Mouse (Mus musculus) myocyte (in vitro differentiated cells): ENCODE measurements around the gene Plcxd1. TPM values are rescaled to one million over a fixed set of nuclear protein-coding genes. Genes with fewer than 3 reads are reported as not detected.

Experiments used
- H3K27me3 ChIP-seq: one replicate; pipeline ENCODE4 v1.6.1; 2011; ENCODE audit not compliant: control insufficient read depth, insufficient read depth, insufficient read length
- H3K36me3 ChIP-seq: one replicate; pipeline ENCODE4 v1.6.1; 2011; ENCODE audit not compliant: control insufficient read depth, insufficient read depth
- H3K4me2 ChIP-seq: one replicate; pipeline ENCODE4 v1.6.1; 2011; ENCODE audit warnings: low read depth, control low read depth
- H3K4me3 ChIP-seq: one replicate; pipeline ENCODE4 v1.5.1; 2011; ENCODE audit warnings: mild to moderate bottlenecking, control low read depth, moderate library complexity
- H3K79me2 ChIP-seq: one replicate; pipeline ENCODE4 v1.6.1; 2011; ENCODE audit not compliant: control insufficient read depth, insufficient read depth
- H3ac ChIP-seq: one replicate; pipeline ENCODE4 v1.6.1; 2011; ENCODE audit not compliant: control insufficient read depth, insufficient read length
- CEBPB ChIP-seq: IDR thresholded peaks from 2 replicates; pipeline ENCODE4 v1.6.1; 2011; ENCODE audit warnings: mild to moderate bottlenecking, moderate library complexity; ENCODE audit not compliant: poor library complexity, insufficient read depth, severe bottlenecking
- E2F4 ChIP-seq: IDR thresholded peaks from one replicate; pipeline ENCODE4 v1.6.1; 2011; ENCODE audit warnings: mild to moderate bottlenecking, control low read depth, moderate library complexity; ENCODE audit not compliant: insufficient read depth
- MAX ChIP-seq: IDR thresholded peaks from one replicate; pipeline ENCODE4 v1.6.1; 2011; ENCODE audit warnings: low read depth, mild to moderate bottlenecking, control low read depth
- MYOD1 ChIP-seq, 3 experiments: IDR thresholded peaks; one replicate each; pipeline ENCODE4 v1.6.1; 2011; ENCODE audit warnings: control low read depth in 2 of 3, low read depth in 2 of 3, mild to moderate bottlenecking in 2 of 3, moderate library complexity in 1 of 3; ENCODE audit not compliant: insufficient read length in 2 of 3, control insufficient read depth in 1 of 3
- MYOG ChIP-seq, 3 experiments: IDR thresholded peaks; one replicate each; pipeline ENCODE4 v1.6.1; 2011; ENCODE audit warnings: control low read depth in 2 of 3, low read depth in 2 of 3, mild to moderate bottlenecking in 2 of 3; ENCODE audit not compliant: insufficient read length in 2 of 3, control insufficient read depth in 1 of 3, insufficient read depth in 1 of 3
- POLR2A ChIP-seq: IDR thresholded peaks from one replicate; pipeline ENCODE4 v1.6.1; 2011; ENCODE audit warnings: low read depth, mild to moderate bottlenecking, control low read depth, moderate library complexity; ENCODE audit not compliant: insufficient read length
- POLR2AphosphoS2 ChIP-seq: IDR thresholded peaks from one replicate; pipeline ENCODE4 v1.6.1; 2011; ENCODE audit warnings: low read depth, control low read depth; ENCODE audit not compliant: insufficient read length
- REST ChIP-seq: IDR thresholded peaks from one replicate; pipeline ENCODE4 v1.6.1; 2011; ENCODE audit warnings: mild to moderate bottlenecking, control low read depth, moderate library complexity; ENCODE audit not compliant: insufficient read depth, insufficient read length
- SRF ChIP-seq: IDR thresholded peaks from one replicate; pipeline ENCODE4 v1.6.1; 2011; ENCODE audit warnings: low read depth; ENCODE audit not compliant: control insufficient read depth, insufficient read length
- TCF12 ChIP-seq: IDR thresholded peaks from one replicate; pipeline ENCODE4 v1.6.1; 2011; ENCODE audit warnings: mild to moderate bottlenecking, control low read depth; ENCODE audit not compliant: poor library complexity, insufficient read depth, severe bottlenecking
- TCF3 ChIP-seq: IDR thresholded peaks from one replicate; pipeline ENCODE4 v1.6.1; 2011; ENCODE audit warnings: low read depth, control low read depth; ENCODE audit not compliant: insufficient read length
- USF1 ChIP-seq: IDR thresholded peaks from one replicate; pipeline ENCODE4 v1.6.1; 2011; ENCODE audit warnings: low read depth, mild to moderate bottlenecking, control low read depth, moderate library complexity
- polyA plus RNA-seq: library from polyadenylated mRNA; unstranded; fragments of >200 nt; fragmentation: generic; extraction: Trizol; gene quantifications from one replicate; pipeline ENCODE4 v1.2.1, GENCODE M21; 2012; ENCODE audit warnings: missing spikeins

The Plcxd1 gene
- polyA plus RNA-seq, 1 experiment = 0.68 TPM

GRCm38 (mm10) chr5:110101716-110102347 lies 2.1 kb downstream of the Plcxd1 start:
- Histone ChIP-seq H3K4me2 (no peak overlapping the region), H3K4me3 (no peak overlapping the region), H3K27me3 (no peaks in the 10 kb centered on the region), H3ac (no peak overlapping the region), H3K36me3 (peaks cover 4% of the 10 kb centered on the region), H3K79me2 (peaks cover 13% of the 10 kb centered on the region)
- TF ChIP-seq POLR2A (peak; percentile 5), POLR2AphosphoS2 (peak; percentile 44), MYOD1 (IDR thresholded peaks at IDR 0.05; ENCODE audit: control insufficient read depth in 1 of 3, insufficient read length in 2 of 3, low read depth in 2 of 3) (no peak), USF1 (no peak), E2F4 (no peak)

- Histone ChIP-seq H3K4me2 (no peak overlapping the region), H3K36me3 (peaks cover 4% of the 10 kb centered on the region), H3K79me2 (peaks cover 17% of the 10 kb centered on the region), H3K4me3 (no peak overlapping the region), H3ac (no peak overlapping the region), H3K27me3 (no peaks in the 10 kb centered on the region)
- TF ChIP-seq E2F4 = no peak
- TF ChIP-seq TCF12 = no peak
- TF ChIP-seq POLR2AphosphoS2 = no peak
- TF ChIP-seq REST = no peak
- TF ChIP-seq MAX = no peak
- no peak for TF ChIP-seq USF1
- no peak for TF ChIP-seq MYOD1 (IDR thresholded peaks at IDR 0.05; ENCODE audit: control insufficient read depth in 1 of 3, insufficient read length in 2 of 3, low read depth in 2 of 3)
- no peak for TF ChIP-seq POLR2A
- TF ChIP-seq CEBPB = no peak
- no peak for TF ChIP-seq TCF3
- no peak for TF ChIP-seq MYOG (IDR thresholded peaks at IDR 0.05; ENCODE audit: control insufficient read depth in 1 of 3, insufficient read depth in 1 of 3, insufficient read length in 2 of 3, low read depth in 2 of 3)
- no peak for TF ChIP-seq SRF
Measured at GRCm38 (mm10) chr5:110102429-110102828, 2.7 kb downstream of the Plcxd1 start.

DNA sequence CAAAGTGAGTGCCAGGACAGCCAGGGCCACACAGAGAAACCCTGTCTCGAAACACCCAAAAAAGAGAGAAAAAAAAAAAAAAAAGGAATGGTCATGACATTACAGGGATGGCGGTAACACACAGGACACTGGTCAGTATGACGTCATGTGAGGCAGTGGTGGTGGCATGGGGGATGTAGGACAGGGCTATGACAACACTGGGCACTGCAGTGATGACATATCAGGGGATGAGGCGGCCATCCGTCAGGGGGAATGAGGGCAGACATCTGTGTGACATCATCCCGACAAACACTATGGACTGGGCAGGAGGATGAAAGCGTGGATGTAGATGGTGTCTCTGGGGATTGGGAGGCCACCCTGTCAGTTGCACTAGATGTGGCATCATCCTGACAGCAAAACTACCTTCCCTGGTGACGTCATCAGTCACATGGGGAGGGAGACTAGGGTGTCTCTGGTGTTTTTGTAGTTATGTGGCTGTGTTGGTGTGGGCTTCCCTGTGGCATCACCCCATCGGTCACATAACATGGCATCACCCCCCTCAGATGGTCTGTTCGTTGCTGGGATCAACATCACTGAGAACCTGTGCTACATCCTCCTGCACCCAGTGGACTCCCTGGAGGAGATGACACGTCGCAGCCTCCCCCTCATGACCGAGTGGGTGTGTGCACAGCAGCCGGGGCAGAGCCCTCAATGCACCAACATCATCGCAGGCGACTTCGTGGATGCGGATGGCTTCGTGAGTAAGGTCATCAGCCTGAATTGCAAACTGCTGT lies 3.3 kb downstream of the Plcxd1 start:
- H3K27me3 ChIP-seq = no peaks in the 10 kb centered on the region
- peaks cover 4% of the 10 kb centered on the region for H3K36me3 ChIP-seq
- H3K79me2 ChIP-seq = peaks cover 17% of the 10 kb centered on the region
- no peak overlapping the region for H3K4me3 ChIP-seq
- TF ChIP-seq E2F4 = no peak
- TF ChIP-seq POLR2AphosphoS2 = peak; percentile 70
- TF ChIP-seq POLR2A = peak; percentile 11
- H3K4me2 ChIP-seq = no peak overlapping the region
- no peak overlapping the region for H3ac ChIP-seq

DNA sequence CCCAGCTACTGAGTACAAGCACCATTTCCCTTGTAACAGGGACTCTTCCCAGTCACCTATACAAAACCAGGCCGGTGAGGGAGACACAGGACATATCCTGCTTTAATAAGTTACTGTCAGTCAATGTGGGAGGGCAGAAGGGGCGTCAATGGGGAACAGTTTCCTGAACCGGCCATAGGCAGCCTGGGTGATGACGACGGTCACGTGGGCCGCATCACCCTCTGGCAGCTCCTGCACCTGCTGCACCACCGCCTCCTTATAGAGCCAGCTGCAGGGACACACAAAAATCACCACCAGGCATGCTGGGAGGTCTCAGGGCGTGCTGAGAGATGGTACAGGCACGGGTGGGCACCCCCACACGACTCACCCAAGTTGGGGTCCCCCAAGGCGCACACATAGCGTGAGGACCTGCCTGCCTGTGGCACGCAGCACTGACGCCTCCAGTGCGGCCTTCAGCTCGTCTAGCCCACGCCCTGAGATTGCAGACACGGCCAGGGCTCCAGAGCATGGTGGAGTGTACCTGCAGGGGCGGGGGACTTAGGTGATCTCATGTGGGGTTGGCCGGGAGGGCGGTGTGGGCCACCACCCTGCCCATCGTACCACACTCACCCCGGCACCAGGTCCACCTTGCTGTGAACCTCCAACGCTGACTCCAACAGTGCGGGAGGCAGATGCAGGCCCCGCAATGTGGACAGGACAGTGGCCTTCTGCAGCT lies 4.3 kb downstream of the Plcxd1 start:
- H3ac ChIP-seq = no peak overlapping the region
- peaks cover 4% of the 10 kb centered on the region for H3K36me3 ChIP-seq
- H3K79me2 ChIP-seq = peaks cover 17% of the 10 kb centered on the region
- no peak overlapping the region for H3K4me2 ChIP-seq
- no peak overlapping the region for H3K4me3 ChIP-seq
- no peaks in the 10 kb centered on the region for H3K27me3 ChIP-seq
- TF ChIP-seq MYOG (IDR thresholded peaks at IDR 0.05; ENCODE audit: control insufficient read depth in 1 of 3, insufficient read depth in 1 of 3, insufficient read length in 2 of 3, low read depth in 2 of 3) (no peak), MAX (no peak), USF1 (no peak), POLR2AphosphoS2 (no peak), CEBPB (no peak)

DNA sequence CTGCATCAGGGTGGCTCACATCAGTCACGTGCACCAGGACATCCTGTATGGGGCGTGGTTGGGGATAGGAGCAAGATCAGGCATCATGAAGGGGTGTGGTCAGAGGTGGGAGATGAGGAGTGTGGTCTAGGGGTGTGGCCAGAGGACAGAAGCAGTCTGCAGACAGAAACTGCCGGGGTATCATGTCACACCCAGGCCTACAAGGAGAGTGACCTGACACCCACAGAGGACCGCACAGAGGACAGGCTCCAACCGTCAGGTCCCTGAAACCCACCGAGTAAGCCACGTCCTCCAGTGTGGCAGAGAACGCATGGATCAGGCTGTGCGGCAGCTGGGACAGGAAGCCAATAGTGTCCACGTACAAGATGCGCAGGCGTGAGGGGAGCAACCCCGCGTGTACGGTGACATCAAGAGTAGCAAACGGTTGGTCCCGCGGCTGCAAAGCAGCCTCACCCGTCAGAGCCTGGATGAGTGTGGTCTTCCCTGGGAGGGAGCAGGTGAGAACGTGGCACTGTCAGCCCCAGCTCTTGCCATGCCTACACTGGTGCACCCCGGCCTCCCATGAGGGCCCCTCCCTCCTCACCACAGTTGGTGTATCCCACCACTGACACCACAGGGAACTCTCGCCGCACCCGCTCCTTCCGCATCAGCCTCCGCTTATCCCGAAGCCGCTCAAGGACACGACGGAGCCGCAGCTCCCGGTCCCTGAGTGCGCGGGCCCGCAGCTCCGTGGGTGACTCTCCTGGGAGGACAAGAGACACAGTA lies 5.0 kb downstream of the Plcxd1 start:
- H3K27me3 ChIP-seq = no peaks in the 10 kb centered on the region
- no peak overlapping the region for H3K4me2 ChIP-seq
- H3K79me2 ChIP-seq = peaks cover 17% of the 10 kb centered on the region
- H3ac ChIP-seq = no peak overlapping the region
- TF ChIP-seq MYOG (IDR thresholded peaks at IDR 0.05; ENCODE audit: control insufficient read depth in 1 of 3, insufficient read depth in 1 of 3, insufficient read length in 2 of 3, low read depth in 2 of 3) (no peak), MAX (no peak), E2F4 (no peak), POLR2A (no peak), TCF3 (no peak), SRF (no peak), MYOD1 (IDR thresholded peaks at IDR 0.05; ENCODE audit: control insufficient read depth in 1 of 3, insufficient read length in 2 of 3, low read depth in 2 of 3) (no peak), TCF12 (no peak), CEBPB (no peak), REST (no peak), POLR2AphosphoS2 (no peak)
- no peak overlapping the region for H3K4me3 ChIP-seq
- H3K36me3 ChIP-seq = peaks cover 4% of the 10 kb centered on the region
